Mouse (Mus musculus): ENCODE measurements around the gene Moxd2.

The Moxd2 gene

DNA sequence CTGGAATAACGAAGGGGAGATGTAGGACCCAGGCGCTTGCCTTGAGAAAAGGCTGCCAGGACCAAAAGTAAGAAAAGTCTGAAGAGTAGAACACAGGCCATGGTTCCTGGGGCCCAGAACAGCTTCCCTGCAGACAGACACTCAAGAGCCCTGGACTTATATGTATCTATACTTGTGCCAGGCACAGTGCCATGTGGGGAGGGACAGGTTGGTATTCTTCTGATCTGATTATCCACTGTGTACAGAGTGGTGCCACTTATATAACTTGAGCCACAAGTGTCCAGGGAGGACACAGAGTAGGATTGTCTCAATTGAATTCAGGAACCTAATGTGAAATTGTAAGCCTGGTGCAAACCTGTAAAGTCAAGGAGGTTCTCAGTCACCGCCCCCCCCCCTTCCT, at the start of gene Moxd2:
Moxd2 (minus strand) TSS at position 101 of the 400 bp plus-strand sequence.
- CTCF ChIA-PET: no interaction called here

DNA sequence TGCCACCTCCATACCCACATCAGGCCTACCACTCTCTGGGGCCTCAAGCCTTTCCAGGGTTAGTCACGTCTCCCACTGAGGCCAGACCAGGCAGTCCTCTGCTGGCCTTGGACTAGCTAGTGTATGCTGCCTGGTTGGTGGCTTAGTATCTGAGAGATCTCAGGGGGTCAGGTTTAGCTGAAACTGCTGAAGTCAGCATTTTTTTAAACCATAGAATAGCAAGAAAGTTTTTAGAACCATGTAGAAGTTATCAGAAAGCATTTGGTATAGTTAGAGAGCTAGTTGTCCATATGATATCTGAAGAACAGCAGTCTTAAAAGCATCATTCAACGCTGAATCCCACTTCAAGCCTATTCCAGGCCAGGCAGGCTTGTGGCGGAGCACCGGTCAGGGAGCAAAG, 32.7 kb upstream of the Moxd2 start:
- CTCF ChIA-PET: no interaction called here

DNA sequence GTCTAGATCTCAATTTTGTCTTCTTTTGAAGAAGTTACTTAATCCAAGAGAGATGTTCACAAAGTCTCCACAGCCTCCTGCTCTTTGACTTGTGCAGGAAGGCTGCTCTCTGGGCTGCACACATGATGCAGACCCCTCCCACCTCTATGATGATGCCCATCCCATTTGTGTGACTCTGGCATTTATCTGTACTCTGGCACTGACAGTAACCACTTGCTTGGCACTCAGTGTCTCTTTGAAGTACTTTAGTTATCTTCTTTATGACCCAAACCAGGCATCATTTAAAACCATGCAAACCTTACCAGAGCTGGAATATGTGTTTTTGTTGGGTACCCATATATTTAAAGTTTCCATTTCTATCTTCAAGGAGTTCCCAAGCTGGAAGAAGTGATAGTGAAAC, 13.0 kb upstream of the Moxd2 start, which contains the start of gene Prss58:
Prss58 (minus strand) TSS at position 101 of the 400 bp plus-strand sequence.
- CTCF ChIA-PET: no interaction called here

DNA sequence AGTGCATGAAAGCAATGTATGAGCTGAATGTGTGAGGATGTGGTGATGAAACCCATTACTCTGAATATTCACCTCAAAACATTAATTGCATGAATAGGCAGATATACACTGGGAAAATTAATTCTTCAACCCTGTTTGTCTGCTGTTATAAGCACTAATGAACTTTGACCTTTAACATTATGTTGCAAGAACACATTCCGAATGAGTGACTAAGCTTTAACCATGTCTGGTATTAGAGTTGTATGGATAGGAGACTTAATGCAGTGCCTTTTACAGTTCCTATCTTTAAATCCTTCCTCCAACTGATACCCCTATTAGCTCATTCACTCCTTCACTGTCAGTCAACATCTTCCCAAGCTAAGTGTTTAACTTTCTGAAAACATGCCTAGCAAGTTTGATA, 7.4 kb upstream of the Moxd2 start:
- CTCF ChIA-PET: no interaction called here

DNA sequence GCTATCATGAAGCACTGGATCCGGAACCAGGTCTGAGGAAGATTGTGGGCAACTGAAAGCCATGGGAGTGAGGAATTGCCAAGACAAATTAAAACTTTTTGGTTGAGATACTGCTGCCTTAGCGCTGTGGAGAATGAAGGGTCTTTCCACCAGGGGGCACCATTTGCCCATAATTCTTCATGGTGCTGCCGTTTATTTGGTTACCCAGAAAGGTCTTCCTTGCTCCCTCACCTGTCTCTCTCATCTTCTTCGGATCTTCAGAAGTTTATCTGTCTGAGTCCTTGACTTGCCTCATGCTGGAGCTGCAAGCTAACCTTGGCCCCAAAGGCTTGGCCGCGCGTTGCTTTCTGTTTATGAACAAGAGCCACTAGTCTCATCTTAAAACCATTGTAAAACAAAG, 6.3 kb upstream of the Moxd2 start:
- CTCF ChIA-PET: interaction anchor here (0.6 kb wide), 1 partner anchor 36 kb away, joined by 8 read pairs; no protein-coding TSS in a partner anchor

DNA sequence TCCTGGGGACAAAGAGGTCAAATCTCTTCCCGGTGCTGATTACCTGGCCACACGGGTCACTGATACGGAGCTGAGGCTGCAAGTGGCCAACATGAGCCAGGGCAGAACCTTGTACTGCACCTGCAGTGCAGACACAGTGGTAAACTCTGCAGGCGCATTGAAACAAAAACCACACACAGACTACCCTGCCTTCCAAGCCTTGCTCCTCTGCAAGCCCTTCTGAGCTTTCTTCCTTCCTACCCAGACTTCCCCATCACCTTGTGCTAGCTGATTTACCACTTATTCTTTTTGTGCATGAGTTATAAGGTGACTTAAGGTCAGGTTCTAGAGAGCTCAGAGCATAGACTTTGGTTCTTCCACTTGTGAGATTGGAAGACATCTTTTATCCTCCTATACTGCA, 4.5 kb upstream of the Moxd2 start:
- CTCF ChIA-PET: no interaction called here

DNA sequence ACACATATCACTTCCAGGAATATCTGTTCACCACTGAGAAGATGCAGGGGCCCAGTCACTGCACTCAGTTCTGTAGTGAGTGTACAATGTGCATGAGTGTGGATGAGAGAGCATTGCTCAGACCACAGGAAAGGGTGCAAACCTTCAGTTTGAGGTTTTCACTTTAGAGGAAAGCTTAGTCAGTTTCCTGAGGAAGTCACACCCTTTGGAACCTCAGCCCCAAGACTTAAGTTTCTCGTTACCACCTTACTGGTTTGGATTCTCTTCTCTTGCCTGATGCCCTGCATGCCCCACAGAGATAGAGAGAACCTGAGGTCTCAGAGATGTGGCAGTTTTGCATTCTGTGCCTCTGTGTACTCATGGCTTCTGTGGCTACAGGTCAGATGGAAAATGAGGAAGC, 3.7 kb upstream of the Moxd2 start:
- CTCF ChIA-PET: no interaction called here

DNA sequence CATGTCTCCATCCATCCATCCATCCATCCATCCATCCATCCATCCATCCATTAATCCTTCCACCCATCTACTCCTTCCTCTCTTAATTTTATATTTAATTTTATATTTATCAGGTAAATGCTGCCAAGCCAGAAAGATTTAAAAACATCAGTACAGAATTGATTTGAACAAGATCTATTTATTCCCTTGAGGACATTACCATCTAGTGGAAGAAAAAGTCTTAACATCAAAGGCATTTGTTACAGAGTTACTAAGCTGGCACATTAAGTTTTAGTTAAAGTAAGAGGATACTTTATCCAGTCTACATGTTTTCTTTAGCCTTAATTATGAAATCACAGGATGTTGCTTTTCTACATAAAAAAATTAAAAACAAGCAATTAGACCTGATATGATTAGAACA, 42.0 kb downstream of the Moxd2 start:
- CTCF ChIA-PET: no interaction called here

Measured in spleen, embryonic (tissue).